Mouse (Mus musculus) left cerebral cortex, adult 9 months (tissue): ENCODE measurements around the gene Eri3.

ENCODE experiments used
- DNase-seq, 2 experiments: peaks; one replicate each; pipeline ENCODE4 v3.0.0; 2022; ENCODE audit warnings: low spot score in 2 of 2

Gene Eri3

DNA sequence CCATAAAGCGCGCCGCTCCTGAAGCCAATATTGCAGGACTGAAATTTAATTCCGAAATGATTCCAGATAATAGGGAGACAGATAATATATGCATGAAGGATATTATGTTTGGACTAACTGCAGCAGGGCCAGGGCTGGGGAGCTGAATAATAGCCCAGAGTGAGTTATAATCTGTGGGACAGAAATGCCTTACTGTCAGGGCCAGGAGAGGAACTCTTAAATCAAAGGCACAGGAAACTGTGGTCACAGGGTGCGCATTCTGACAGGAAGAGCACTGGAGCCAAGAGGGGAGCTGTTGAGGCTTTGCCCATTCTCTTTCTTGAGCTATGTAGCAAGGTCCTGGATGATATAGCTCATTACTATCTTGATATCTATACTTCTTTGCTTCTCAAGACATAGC is 74.5 kb downstream of the Eri3 start:
- no peak for DNase-seq

DNA sequence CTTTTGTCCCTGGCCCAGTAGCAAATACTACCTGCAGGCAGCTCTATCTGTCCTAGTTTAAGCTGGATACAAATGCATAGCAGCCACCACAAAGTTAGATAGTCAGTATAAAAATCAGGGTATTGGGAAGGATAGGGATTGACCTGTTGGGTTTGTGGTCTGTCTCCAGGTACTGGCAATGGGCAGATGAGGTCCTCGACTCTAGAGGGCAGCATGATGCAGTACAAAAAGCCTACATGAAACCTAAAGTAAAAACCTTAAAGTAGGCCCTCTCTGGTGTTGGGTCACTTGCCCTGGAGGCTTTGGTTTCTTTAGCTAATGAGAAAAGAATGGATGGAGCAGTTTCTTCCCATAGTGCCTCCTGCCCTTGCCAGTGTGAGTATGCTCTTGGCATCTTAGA is 78.3 kb downstream of the Eri3 start:
- DNase-seq, result no peak

DNA sequence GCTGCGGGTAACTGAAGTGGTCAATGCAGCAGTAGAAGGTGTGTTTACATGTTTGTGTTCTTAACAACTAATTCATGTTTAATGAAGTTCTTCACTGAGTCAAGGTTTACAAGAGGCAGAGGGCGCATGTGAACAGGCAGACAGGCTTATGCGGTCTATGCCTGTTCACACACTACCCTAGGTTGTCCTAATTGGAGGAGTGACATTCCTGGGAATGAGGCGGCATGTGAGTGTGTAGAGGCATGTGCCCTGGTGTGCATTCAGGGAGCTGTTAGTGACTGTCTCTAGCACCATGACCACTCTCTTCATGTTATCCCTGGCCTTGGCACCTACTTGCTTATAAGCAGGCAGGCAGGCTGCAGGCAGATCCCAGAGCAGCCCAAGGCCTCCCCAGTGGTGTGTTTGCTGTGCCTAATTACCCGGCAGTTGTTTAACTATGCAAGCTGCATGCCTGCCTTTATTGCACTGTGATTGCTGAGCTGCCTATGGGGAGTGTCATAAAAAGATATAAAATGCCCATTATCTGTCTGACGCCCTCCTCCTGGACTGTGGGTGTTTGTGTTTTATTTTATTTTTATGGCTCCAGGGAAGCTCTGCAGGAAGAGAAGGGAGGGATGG is 80.0 kb downstream of the Eri3 start:
- no peak for DNase-seq

DNA sequence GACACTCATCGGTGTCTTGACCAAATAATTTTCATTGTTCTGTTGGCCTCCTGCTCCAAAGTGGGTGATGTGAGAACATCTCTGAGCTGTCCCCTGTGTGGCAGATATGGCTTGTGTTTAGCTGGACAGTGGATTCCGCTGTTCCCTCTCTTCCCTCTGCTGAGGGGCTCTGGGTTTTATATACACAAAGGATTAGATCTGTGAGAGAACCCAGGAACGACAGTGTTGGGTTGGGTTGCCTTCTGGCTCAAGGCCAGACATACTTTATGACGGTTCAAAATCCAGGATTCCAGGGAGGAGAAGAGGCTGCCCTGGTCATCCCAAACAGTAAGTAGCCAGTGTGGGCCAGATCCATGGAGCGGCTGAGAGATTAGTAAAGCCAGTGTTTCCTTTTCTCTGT is 83.4 kb downstream of the Eri3 start:
- DNase-seq, result no peak

DNA sequence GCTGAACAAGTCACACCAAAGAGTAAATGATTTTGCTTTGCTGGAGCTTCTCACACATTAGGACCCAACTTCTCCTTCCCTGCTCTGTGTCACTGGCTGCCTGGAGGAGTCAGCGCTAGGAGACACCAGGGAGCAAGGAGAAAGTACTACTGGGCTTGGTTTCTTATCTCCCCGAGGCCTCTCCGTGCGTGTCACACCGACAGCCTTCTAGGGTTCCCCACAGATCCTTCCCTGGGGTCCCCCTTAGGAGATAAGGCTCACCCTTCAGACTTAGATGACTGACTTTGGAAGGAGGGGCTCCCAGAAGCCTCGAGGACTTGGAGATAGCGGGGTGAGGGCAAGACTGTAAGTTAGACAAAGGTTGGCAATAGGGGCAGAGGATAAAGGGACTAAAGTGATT is 84.5 kb downstream of the Eri3 start:
- no peak for DNase-seq

DNA sequence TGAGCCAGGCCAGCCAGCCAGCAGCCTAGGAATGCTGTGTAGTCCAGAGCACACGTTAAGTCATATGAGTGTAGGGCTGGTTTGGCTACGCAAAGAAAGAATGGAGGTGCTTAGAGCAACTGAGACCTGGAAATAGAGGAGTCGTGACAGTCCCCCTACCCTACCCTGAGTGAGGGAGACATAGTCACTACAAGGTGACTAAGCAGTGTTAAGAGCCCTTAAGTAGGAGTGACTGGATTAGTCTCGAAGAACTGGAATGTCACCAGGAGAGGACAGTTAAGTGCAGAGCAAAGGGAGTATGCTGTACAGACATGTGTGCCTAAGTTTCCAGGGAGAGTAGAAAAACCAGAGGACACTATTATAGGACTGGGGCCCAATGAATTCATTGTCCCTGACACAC is 86.0 kb downstream of the Eri3 start:
- no peak for DNase-seq

DNA sequence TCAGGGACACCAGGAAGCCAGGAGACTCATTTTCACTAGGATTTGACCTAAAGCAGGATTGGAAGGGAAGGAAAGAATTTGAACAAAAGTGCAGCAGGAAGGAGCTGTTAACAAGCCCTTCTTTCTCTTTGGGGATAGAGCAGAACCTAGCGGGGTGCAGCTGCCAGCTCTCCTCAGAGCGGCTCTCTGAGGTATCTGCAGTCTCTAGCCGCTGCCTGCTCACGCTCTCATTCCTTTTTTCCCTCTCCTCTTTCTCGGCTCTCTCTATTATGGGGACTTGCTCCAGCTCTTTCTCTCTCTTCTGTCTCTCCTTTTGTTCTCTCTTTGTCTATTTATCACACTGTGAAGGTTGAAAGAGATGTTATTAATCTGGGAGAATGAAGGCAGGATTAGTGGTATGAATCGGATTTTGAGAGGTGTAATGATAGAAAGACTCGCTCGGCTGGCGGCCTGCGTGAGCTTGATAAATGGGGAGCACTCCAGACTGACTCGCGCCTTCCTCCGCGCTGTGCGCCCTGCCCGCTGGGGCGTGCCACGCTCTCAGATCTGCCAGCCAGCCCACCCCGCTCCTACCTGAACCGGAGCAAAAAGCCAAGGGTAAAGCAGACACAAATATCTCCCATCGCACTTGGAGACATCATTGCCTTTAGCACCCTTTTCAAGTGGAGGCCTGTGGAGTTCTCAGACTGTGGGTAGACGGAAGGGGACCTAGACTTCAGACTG is 86.9 kb downstream of the Eri3 start:
- no peak for DNase-seq

DNA sequence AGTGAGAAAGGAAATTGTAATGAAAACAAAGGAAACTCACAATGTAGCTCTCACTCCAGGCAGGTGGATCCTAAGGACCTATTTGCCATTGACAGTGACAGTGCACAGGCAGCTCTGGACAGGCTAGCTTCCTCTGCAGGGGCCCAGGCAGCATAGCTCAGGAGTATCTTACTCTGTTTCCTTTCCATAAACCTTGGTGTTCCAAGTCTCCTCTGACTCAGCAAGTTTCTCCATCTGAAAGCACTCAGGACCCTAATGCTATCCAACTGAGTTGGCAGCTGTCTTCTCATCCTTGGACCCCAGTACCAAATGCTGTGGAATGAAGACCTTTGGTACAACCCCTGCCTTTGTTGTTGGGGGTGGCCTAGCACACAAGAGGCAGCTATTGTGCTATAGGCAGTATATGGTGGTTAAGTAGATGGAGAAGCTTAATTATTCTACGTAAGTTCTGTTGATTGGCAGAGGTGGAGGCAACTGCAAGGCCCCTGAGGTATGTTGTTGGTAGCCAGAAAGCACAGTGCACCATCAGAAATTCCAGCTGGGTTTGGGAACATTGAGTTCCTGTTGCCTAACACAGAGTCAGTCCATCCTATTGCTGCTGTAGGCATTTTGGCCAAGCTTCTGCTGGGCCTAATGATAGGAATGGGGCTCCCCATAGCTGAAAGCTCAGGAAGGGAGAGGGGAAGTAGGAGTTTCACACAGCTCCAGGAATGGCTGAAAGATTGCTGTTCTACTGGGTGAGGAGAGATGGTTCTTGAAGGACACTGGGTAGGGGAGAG is 90.9 kb downstream of the Eri3 start:
- no peak for DNase-seq

DNA sequence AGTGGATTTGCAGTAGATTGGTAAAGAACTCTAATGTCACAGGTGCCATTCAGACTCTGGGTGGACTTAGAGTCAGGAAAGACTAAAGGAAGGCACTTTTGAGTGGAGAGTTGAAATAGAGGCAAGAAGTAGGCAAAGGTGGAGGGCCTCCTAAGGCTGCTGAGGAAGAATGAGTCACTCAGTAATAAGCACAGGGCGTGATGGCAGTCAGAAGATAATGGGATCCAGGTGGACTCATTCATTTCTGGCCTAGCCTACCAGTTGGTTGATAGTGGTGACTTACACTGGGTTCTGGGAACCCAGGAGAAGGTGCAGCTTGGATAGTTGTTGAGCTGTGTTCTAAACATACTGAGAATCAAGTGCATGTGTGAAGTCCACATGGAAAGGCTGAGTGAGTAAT is 91.6 kb downstream of the Eri3 start:
- DNase-seq, result no peak

DNA sequence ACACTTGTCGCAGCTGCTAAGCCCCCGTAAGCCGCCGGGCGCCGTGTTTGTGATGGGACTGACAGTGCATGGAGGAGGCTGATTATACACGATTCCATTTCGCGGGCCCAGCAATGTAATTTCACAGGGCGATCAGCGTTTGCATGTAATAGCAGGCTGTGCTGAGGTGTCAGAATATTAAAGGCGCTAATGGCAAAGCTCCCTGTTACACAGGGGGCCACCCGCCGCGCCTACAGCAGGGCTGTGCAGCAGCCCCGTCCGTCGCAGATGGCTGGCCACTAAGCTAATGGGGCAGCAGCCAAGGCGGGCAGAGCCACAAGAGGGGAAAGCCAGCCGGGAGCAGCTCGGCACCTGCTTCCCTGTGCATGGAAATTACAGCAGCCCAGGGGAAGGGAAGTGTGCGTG is 94.9 kb downstream of the Eri3 start:
- DNase-seq, result no peak

DNA sequence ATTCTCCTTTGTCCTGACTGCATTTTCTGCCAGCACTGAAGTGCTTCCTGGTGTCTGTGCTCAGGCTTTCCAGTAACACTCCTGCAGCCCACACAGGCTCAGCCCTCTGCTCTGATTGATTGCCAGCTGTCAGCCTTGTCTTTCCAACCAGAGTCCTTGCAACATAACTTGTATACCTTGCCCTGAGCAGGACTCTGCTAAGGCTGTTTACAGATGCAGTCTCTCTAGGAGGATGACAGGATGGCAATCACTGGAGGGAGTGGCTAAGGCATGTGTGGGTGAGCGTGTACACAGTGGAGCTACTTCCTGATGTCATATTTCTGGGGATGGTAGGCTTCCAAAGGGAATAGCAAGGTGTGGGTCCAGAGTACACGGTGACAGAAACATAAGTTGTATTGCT is 95.7 kb downstream of the Eri3 start:
- DNase-seq, result no peak

DNA sequence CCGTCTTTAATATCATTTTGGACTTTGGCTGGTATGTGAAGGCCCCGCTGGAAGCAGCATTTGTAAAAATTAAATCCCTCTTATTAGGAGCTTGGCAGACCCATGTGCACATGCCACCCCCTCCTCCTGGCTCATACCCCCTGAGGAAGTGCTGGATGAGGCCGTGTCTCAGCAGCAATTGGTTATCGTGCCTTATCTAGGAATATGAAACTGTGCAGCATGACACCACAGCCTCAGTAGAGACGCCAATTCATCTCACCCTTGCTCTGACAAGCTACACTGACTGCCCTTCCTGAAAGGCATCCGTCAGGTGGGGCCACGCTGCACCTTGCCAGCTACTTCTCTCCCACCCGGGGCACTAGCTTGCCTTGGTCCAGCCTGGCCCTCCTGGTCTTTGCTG is 96.3 kb downstream of the Eri3 start:
- DNase-seq, result no peak

DNA sequence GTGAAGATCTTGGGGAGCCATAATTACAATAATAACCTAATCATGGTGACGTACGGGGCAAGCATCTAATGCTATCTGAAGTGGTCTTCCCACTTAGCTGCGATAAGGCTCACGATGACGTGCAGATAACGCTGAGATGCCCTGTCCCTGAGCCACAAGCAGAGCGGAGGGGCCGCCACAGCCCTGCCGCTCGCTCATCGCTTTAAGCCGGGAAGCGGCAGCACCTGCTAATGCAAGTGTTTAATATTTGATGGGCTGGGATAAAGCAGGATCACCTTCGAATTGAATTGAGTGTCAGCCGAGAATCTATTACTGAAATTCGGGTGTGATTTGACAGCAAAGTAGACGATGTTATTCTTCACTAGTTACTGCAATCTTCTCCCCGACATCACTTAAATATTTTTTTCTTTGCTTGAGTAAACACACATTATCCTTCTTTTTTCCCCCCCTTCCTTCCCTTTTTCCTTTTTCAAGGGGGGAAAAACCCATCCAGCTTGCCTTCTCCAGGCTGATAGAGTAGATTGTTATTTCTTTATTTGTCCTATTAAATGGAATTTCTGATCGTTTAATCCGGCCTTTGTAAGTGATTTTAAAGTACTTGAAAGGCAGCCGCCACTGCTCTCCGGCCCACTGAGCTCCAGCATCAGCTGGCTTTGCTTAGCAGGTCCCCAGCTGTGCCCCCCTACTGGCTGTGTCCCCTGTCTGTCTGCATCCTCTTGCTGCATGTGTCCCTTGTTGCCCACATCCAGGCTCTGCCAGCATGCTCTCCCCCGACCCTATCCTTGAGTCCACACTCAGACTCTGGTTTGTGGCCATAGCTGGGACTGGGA is 97.0 kb downstream of the Eri3 start:
- DNase-seq, result no peak

DNA sequence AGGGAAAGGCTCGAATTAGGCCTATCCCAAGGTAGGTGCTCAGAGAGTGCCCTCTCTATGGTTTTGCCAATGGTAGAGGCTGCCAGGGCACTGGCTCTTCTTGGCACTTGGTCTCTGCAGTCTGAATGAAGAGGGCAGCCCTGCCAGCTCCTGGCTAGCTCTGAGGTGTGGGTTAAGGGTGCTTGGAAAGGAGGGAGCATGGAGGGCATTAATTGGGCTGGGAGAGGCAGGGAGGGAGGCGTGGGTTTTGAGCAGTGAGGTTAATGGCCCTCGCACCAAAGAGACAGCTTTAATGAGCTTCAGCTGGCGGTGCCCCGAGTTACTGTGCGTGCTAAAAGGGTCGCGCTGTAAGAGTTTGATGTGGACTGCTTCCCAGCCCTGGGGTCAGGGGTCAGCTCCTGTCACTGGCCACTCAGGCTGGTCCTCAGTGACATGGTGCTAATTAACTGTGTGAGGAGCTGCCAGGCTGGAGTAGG is 101.5 kb downstream of the Eri3 start:
- DNase-seq, result peak; percentile 30 to 48

DNA sequence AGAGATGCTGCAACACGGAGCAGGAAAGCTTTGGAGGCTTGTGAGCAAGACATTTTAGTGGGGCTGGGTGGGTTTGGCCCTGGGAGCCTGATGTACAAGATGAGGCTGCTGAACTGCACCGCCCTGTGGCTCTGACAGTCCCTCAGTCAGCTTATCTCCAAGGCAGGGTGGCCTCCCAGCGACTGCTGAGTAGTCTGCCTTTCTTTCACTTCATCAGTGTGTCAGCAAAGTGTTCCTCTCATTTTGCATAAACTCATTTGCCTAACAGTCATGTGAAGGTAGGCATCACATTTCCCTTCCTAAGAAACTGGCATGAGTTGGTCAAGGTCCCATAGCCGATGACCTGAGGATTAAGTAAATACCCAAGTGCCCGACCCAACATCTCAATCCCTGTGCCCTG is 102.6 kb downstream of the Eri3 start:
- no peak for DNase-seq

DNA sequence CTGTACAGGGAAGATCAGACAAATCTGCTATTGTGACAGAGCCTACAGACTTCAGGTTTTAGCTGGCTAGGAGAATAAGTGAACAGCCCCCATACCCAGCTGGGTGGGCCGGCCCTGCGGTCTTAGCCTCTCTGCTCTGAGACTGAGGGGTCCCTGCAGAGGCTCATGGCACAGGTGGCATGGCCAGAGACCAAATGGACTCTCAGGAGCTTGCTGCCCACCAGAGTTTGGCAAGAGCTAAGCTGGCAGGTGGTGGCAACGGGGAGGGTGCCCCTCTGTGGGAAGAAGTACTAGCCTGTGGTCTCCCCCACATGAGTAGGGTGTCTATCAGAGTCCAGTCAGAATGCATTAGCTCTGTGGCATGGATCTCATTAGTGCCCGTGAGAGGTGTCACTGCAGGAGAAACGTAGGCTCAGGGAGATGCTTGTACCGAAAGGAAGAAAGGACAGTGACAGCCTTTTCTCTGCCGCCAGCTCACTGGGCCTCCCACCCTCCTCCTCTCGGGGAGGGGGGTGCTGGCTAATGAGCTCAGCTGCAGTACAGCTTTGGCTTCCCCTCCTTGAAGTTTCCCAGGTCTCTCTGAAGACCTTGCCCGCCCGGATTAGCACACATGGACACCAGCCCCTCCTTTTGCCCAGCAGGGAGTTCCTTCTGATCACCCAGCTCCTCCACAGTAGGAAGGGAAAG is 104.0 kb downstream of the Eri3 start:
- no peak for DNase-seq

DNA sequence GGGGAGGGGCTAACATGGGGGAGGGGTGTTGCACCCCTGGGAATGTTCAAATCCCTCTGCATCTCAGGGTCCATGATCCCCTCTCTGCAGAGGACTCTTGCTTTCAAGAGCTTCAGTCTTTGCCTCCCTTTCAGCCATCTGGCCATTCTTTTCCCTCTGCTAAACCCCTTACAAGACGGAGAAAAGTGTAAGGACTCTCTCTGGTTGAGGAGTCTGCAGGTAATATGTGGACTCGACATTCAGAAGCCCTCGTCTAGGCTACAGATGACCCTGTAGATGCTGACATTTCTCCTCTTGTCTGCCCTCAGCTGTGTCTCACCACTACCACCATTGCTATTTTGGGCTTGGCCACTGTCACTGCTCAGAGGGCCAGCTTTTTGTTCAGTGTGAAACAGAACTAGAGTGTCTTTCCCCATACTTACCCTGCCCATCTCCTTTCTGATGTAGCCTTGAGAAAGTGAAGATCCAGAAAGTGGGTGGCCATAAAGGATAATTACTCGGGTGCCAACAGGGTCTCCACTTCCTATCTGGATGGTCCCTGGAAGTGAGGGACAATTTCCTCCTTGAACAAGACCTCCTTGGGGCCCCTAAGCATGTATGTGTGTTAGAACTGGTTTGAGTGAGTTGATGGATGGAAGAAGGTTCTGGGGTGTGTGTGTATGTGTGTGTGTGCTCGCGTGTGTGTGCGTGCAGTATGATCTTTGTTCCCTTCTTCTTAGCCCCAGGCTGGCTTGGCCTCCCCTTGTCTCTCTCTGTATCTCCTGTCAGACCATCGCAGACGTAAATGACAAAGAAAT is 104.7 kb downstream of the Eri3 start:
- DNase-seq, result no peak

DNA sequence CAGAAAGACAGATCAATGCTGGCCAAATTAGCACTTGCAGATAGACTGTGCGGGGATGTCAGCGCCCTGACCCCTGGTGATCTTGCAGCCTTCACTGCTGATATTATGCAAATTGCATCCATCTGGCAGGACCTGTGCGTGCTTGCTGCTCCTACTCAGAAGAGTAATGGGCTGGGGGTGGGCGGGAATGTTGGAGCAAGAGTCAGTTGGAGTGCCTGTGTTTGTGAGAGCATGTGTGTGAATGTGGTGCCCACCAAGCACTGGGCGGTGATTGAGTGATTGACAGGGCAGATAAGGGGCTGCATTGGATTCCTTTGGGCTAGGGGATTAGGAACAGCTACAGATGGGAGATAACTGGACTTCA is 105.3 kb downstream of the Eri3 start:
- DNase-seq, result no peak

DNA sequence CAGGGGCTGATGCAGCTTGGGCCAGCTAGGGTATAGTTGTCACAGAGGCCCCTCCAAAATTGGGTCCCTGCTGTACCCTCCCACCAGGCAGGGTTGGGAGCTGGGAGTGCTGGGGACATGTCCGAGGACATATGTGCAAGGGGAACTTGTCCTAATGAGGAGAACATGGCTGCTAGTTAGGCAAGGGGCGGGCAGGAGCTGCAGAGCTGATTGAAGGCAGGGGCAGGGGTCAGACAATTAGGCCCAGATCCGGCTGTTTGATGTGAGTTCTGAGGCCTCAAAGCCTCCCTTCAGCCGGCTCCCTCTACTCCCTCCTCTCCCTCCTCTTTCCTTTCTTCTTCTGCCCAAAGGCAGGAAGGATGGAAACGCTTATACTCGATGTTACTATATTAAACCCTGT is 106.8 kb downstream of the Eri3 start:
- DNase-seq, result no peak

DNA sequence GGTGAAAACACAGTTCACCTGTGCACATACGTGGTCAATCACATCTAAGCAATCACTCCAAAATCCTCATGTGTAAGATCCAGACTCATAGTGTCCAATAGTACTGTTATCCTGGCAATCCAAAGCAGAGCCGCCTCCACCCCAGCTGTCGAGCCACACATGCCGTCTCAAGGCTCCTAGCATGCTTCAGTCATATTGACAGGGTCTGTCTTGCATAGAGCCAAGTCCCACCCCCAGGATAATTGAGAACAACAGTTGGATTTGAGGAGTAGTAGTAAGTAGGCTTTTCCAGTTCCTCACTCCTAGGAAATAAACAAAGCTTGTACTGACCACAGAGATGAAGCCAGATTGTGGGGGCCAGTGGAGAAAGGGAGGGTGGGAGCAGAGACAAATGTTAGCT is 107.5 kb downstream of the Eri3 start:
- peak in 1 of 2 experiments; percentile 65 for DNase-seq
